Mouse (Mus musculus) activated CD4-positive, CD25-positive, alpha-beta regulatory T cell, adult 4 months (primary cell): ENCODE data around the gene Cngb1. TPM values are rescaled to one million over a fixed set of nuclear protein-coding genes. Genes with fewer than 3 reads are reported as not detected.

Source experiments
- ATAC-seq: one replicate; pipeline ENCODE4 v1.8.0; 2017
- polyA plus RNA-seq, 2 experiments: library from polyadenylated mRNA; unstranded; fragments of 100-300 nt; shearing (Covaris generic); gene quantifications; one replicate each; pipeline ENCODE4 v1.2.1; 2017

Gene Cngb1
- polyA plus RNA-seq = under 1 TPM in 1 of 2 experiments, not detected in 1; 0.22 TPM

- ATAC-seq = no peak
Measured at GRCm38 (mm10) chr8:95306431-95306830, at the start of gene Cngb1. Gene Cngb1 (minus strand): TSS chr8:95306585.

GRCm38 (mm10) chr8:95354606-95355005 lies 48.2 kb upstream of the Cngb1 start:
- ATAC-seq = no peak

GRCm38 (mm10) chr8:95352871-95353866 lies 46.8 kb upstream of the Cngb1 start:
- no peak for ATAC-seq

- ATAC-seq = no peak
Measured at GRCm38 (mm10) chr8:95352151-95352870, 45.9 kb upstream of the Cngb1 start, which contains the start of gene Mmp15. Gene Mmp15 (plus strand): TSS chr8:95352268.

- ATAC-seq = no peak
Measured at GRCm38 (mm10) chr8:95351461-95351860, 45.1 kb upstream of the Cngb1 start.

GRCm38 (mm10) chr8:95348811-95349630 lies 42.6 kb upstream of the Cngb1 start:
- peak; percentile 64 for ATAC-seq

GRCm38 (mm10) chr8:95348356-95348755 lies 42.0 kb upstream of the Cngb1 start:
- no peak for ATAC-seq

GRCm38 (mm10) chr8:95346643-95347545 lies 40.5 kb upstream of the Cngb1 start:
- peak; percentile 18 for ATAC-seq

- ATAC-seq = no peak
Measured at GRCm38 (mm10) chr8:95344668-95345067, 38.3 kb upstream of the Cngb1 start.

GRCm38 (mm10) chr8:95341721-95342120 lies 35.3 kb upstream of the Cngb1 start:
- ATAC-seq = no peak

GRCm38 (mm10) chr8:95336363-95336762 lies 30.0 kb upstream of the Cngb1 start:
- no peak for ATAC-seq

GRCm38 (mm10) chr8:95335706-95336105 lies 29.3 kb upstream of the Cngb1 start:
- ATAC-seq = no peak

GRCm38 (mm10) chr8:95332437-95333199 lies 26.2 kb upstream of the Cngb1 start:
- ATAC-seq = no peak

GRCm38 (mm10) chr8:95331720-95332436 lies 25.5 kb upstream of the Cngb1 start, which contains the start of the genes Zfp319 and Usb1:
Gene Zfp319 (minus strand): TSS chr8:95331950.
Gene Usb1 (plus strand): TSS chr8:95332284.
- ATAC-seq = peak; percentile 85

GRCm38 (mm10) chr8:95331156-95331719 lies 24.9 kb upstream of the Cngb1 start:
- ATAC-seq = peak; percentile 47

GRCm38 (mm10) chr8:95330367-95330766 lies 24.0 kb upstream of the Cngb1 start:
- no peak for ATAC-seq

GRCm38 (mm10) chr8:95327866-95328465 lies 21.6 kb upstream of the Cngb1 start:
- no peak for ATAC-seq

GRCm38 (mm10) chr8:95326822-95327221 lies 20.4 kb upstream of the Cngb1 start:
- ATAC-seq = no peak

- ATAC-seq = no peak
Measured at GRCm38 (mm10) chr8:95324646-95325045, 18.3 kb upstream of the Cngb1 start.
